Mouse (Mus musculus) liver, embryonic 16.5 days (tissue): ENCODE data around the gene Fgd3. TPM values are rescaled to one million over a fixed set of nuclear protein-coding genes. Genes with fewer than 3 reads are reported as not detected.

Experiments used
- ATAC-seq: fragments of 200-750 bp; cut with Nextera tagmentation; 2 replicates; pipeline ENCODE4 v1.8.0; 2017; ENCODE audit warnings: low read depth, mild to moderate bottlenecking, moderate number of reproducible peaks, moderate library complexity
- H3K27ac ChIP-seq: fragments of 300-500 bp; sonication (generic); 2 replicates; pipeline ENCODE4 v1.5.1; 2014; ENCODE audit warnings: mild to moderate bottlenecking, low read length
- H3K27me3 ChIP-seq: fragments of 300-500 bp; sonication (generic); 2 replicates; pipeline ENCODE4 v1.6.1; 2014; ENCODE audit warnings: low read depth, low read length, mixed read lengths; ENCODE audit not compliant: control insufficient read depth, insufficient read depth
- H3K36me3 ChIP-seq: fragments of 300-500 bp; sonication (generic); 2 replicates; pipeline ENCODE4 v1.6.1; 2014; ENCODE audit warnings: mild to moderate bottlenecking; ENCODE audit not compliant: control insufficient read depth, insufficient read depth
- H3K4me1 ChIP-seq: fragments of 300-500 bp; sonication (generic); 2 replicates; pipeline ENCODE4 v1.6.1; 2014; ENCODE audit warnings: low read depth, low read length, mixed read lengths; ENCODE audit not compliant: control insufficient read depth
- H3K4me2 ChIP-seq: fragments of 300-500 bp; sonication (generic); 2 replicates; pipeline ENCODE4 v1.6.1; 2014; ENCODE audit warnings: low read depth, low read length, mixed read lengths
- H3K4me3 ChIP-seq: fragments of 300-500 bp; sonication (generic); 2 replicates; pipeline ENCODE4 v1.5.1; 2014; ENCODE audit warnings: low read depth, mild to moderate bottlenecking, low read length
- H3K9ac ChIP-seq: fragments of 300-500 bp; sonication (generic); 2 replicates; pipeline ENCODE4 v1.6.1; 2014; ENCODE audit warnings: low read depth, low read length
- H3K9me3 ChIP-seq: fragments of 300-500 bp; sonication (generic); replicated peaks from 2 replicates; pipeline ENCODE4 v1.6.1; 2016; ENCODE audit warnings: low read length; ENCODE audit not compliant: control insufficient read depth
- WGBS: fragments of 180-500 bp; shearing (Covaris S2); extraction: QIAGEN DNeasy Blood & Tissue Kit; methylation state at CpG from one replicate; pipeline ENCODE4 v1.1.7; 2014; ENCODE audit not compliant: insufficient replicate concordance; 5-methylcytosine and 5-hydroxymethylcytosine counted together
- polyA plus RNA-seq: library from polyadenylated mRNA; unstranded; fragments of >200 nt; fragmentation: Nextera tagmentation; extraction: Ambion mirVana; gene quantifications from 2 replicates; pipeline ENCODE4 v1.2.1, GENCODE M21; 2015

Fgd3 gene
- polyA plus RNA-seq, 1 experiment from 2014 or later, result 0.70 TPM

GRCm38 (mm10) chr13:49271831-49272765 lies 48.0 kb downstream of the Fgd3 start:
- ATAC-seq, result peak; percentile 63
- H3K27ac ChIP-seq, result peak overlapping the region; percentile 54
- H3K4me1 ChIP-seq, result no peaks in the 10 kb centered on the region; the same call in 1 of the 2 replicates
- H3K9ac ChIP-seq, result no peak overlapping the region
- no peaks in the 10 kb centered on the region for H3K9me3 ChIP-seq
- H3K27me3 ChIP-seq, result no peaks in the 10 kb centered on the region
- H3K4me3 ChIP-seq, result no peak overlapping the region
- no peak overlapping the region for H3K4me2 ChIP-seq
- H3K36me3 ChIP-seq, result no peaks in the 10 kb centered on the region
- WGBS, result 24% methylated on average over 5 of the region's 5 CpGs

- Histone ChIP-seq H3K4me3 (no peak overlapping the region), H3K27me3 (no peaks in the 10 kb centered on the region), H3K27ac (no peak overlapping the region), H3K9ac (no peak overlapping the region), H3K4me1 (no peaks in the 10 kb centered on the region; the same call in 1 of the 2 replicates), H3K36me3 (no peaks in the 10 kb centered on the region), H3K4me2 (no peak overlapping the region), H3K9me3 (no peaks in the 10 kb centered on the region)
- ATAC-seq, result no peak
- 67% methylated on average over 8 of the region's 8 CpGs for WGBS
Measured at GRCm38 (mm10) chr13:49270500-49270899, 49.6 kb downstream of the Fgd3 start.

GRCm38 (mm10) chr13:49267645-49268044 lies 52.5 kb downstream of the Fgd3 start:
- no peaks in the 10 kb centered on the region for H3K9me3 ChIP-seq
- no peaks in the 10 kb centered on the region; the same call in 1 of the 2 replicates for H3K4me1 ChIP-seq
- no peak overlapping the region for H3K9ac ChIP-seq
- no peak overlapping the region for H3K4me2 ChIP-seq
- H3K27me3 ChIP-seq, result no peaks in the 10 kb centered on the region
- H3K27ac ChIP-seq, result no peak overlapping the region
- H3K4me3 ChIP-seq, result no peak overlapping the region
- H3K36me3 ChIP-seq, result no peaks in the 10 kb centered on the region
- no peak for ATAC-seq
- WGBS, result 3% methylated on average over 2 of the region's 2 CpGs

GRCm38 (mm10) chr13:49260036-49260722 lies 59.9 kb downstream of the Fgd3 start:
- no peaks in the 10 kb centered on the region for H3K27me3 ChIP-seq
- H3K36me3 ChIP-seq, result no peaks in the 10 kb centered on the region
- ATAC-seq, result no peak
- H3K9me3 ChIP-seq, result no peaks in the 10 kb centered on the region
- H3K4me1 ChIP-seq, result no peaks in the 10 kb centered on the region
- 44% methylated on average over 15 of the region's 15 CpGs for WGBS
- no peak overlapping the region for H3K4me3 ChIP-seq
- H3K9ac ChIP-seq, result no peak overlapping the region
- no peak overlapping the region for H3K27ac ChIP-seq
- no peak overlapping the region for H3K4me2 ChIP-seq

GRCm38 (mm10) chr13:49257819-49258313 lies 62.2 kb downstream of the Fgd3 start:
- H3K4me1 ChIP-seq, result no peaks in the 10 kb centered on the region
- no peaks in the 10 kb centered on the region for H3K36me3 ChIP-seq
- no peak overlapping the region for H3K9ac ChIP-seq
- H3K27ac ChIP-seq, result no peak overlapping the region
- no peak overlapping the region for H3K4me3 ChIP-seq
- WGBS, result 55% methylated on average over 3 of the region's 3 CpGs
- no peaks in the 10 kb centered on the region for H3K9me3 ChIP-seq
- ATAC-seq, result no peak
- H3K27me3 ChIP-seq, result no peaks in the 10 kb centered on the region
- no peak overlapping the region for H3K4me2 ChIP-seq

- WGBS, result 53% methylated on average over 13 of the region's 13 CpGs
- no peak for ATAC-seq
- Histone ChIP-seq H3K27ac (no peak overlapping the region; the same call in 1 of the 2 replicates), H3K36me3 (no peaks in the 10 kb centered on the region), H3K9me3 (no peaks in the 10 kb centered on the region), H3K4me2 (no peak overlapping the region), H3K27me3 (peaks cover 10% of the 10 kb centered on the region), H3K4me3 (no peak overlapping the region), H3K9ac (no peak overlapping the region), H3K4me1 (peaks cover 7% of the 10 kb centered on the region)
Measured at GRCm38 (mm10) chr13:49252746-49253145, 67.4 kb downstream of the Fgd3 start.

GRCm38 (mm10) chr13:49252113-49252512 lies 68.0 kb downstream of the Fgd3 start:
- peaks cover 7% of the 10 kb centered on the region for H3K4me1 ChIP-seq
- H3K27me3 ChIP-seq, result peaks cover 16% of the 10 kb centered on the region
- H3K27ac ChIP-seq, result no peak overlapping the region; the same call in 1 of the 2 replicates
- no peak overlapping the region for H3K9ac ChIP-seq
- WGBS, result 39% methylated on average over 2 of the region's 2 CpGs
- no peak overlapping the region for H3K4me3 ChIP-seq
- no peaks in the 10 kb centered on the region for H3K9me3 ChIP-seq
- no peaks in the 10 kb centered on the region for H3K36me3 ChIP-seq
- no peak overlapping the region for H3K4me2 ChIP-seq
- no peak for ATAC-seq

GRCm38 (mm10) chr13:49250716-49251517 lies 69.2 kb downstream of the Fgd3 start:
- Histone ChIP-seq H3K4me2 (no peak overlapping the region), H3K9ac (no peak overlapping the region), H3K4me3 (no peak overlapping the region), H3K27ac (no peak overlapping the region), H3K27me3 (peaks cover 21% of the 10 kb centered on the region), H3K9me3 (no peaks in the 10 kb centered on the region), H3K4me1 (peaks cover 7% of the 10 kb centered on the region), H3K36me3 (no peaks in the 10 kb centered on the region)
- WGBS, result 43% methylated on average over 4 of the region's 4 CpGs
- no peak for ATAC-seq
